Mouse (Mus musculus): ENCODE data around the gene Slc13a1. TPM values are rescaled to one million over a fixed set of nuclear protein-coding genes. Genes with fewer than 3 reads are reported as not detected.

The Slc13a1 gene
- polyA plus RNA-seq, 1 experiment from 2014 or later = not detected

DNA sequence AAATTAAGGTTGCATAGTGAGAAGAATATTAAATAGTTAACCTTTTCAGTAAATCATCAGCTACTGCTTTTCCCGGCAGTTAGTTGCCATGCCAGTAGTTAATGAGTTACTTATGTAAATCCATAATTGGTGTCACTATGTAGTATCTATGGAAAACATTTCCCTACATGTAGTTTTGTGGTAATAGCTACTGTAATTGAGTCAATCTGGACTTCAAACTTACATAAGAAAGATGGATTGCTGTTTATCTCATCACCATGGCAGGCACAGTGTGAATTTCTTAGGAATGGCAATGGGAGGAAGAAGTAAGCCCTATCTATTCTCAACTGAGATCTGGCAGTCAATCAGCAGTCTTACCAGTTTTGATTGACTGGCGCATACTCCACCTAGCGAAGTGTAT lies 15.5 kb upstream of the Slc13a1 start:
- ATAC-seq = no peak
- H3K9me3 ChIP-seq (ENCODE audit: low read length) = no peaks in the 10 kb centered on the region
- H3K4me3 ChIP-seq (ENCODE audit: low read depth, low read length) = no peak overlapping the region
- no peaks in the 10 kb centered on the region for H3K27me3 ChIP-seq (ENCODE audit: insufficient read depth, low read length)
- TF ChIP-seq EP300 (IDR thresholded peaks at IDR 0.05; ENCODE audit: low read depth) (no peak), CTCF (IDR thresholded peaks at IDR 0.05; ENCODE audit: low read depth) (no peak)
- no peak overlapping the region for H3K9ac ChIP-seq (replicated peaks)
- H3K4me1 ChIP-seq (ENCODE audit: insufficient read depth) = no peaks in the 10 kb centered on the region
- H3K27ac ChIP-seq (ENCODE audit: low read depth) = no peak overlapping the region
- 79% methylated on average over 3 of the region's 3 CpGs for WGBS (ENCODE audit: insufficient replicate concordance)
- no peaks in the 10 kb centered on the region for H3K36me3 ChIP-seq (replicated peaks; ENCODE audit: insufficient read depth, low read length)
- no peak overlapping the region for H3K4me2 ChIP-seq (ENCODE audit: low read depth, low read length)
- DNase-seq = no peak

GRCm38 (mm10) chr6:24175393-24175792 lies 7.5 kb upstream of the Slc13a1 start:
- Histone ChIP-seq H3K4me3 (ENCODE audit: low read depth, low read length) (no peak overlapping the region), H3K27me3 (ENCODE audit: insufficient read depth, low read length) (no peaks in the 10 kb centered on the region), H3K4me1 (ENCODE audit: insufficient read depth) (no peaks in the 10 kb centered on the region), H3K9me3 (ENCODE audit: low read length) (no peaks in the 10 kb centered on the region), H3K27ac (ENCODE audit: low read depth) (no peak overlapping the region), H3K36me3 (replicated peaks; ENCODE audit: insufficient read depth, low read length) (no peaks in the 10 kb centered on the region), H3K4me2 (ENCODE audit: low read depth, low read length) (no peak overlapping the region), H3K9ac (replicated peaks) (no peak overlapping the region)
- TF ChIP-seq EP300 (IDR thresholded peaks at IDR 0.05; ENCODE audit: low read depth) (no peak), CTCF (IDR thresholded peaks at IDR 0.05; ENCODE audit: low read depth) (no peak)
- no peak for ATAC-seq
- WGBS (ENCODE audit: insufficient replicate concordance) = 74% methylated on average over 3 of the region's 3 CpGs
- no peak for DNase-seq

DNA sequence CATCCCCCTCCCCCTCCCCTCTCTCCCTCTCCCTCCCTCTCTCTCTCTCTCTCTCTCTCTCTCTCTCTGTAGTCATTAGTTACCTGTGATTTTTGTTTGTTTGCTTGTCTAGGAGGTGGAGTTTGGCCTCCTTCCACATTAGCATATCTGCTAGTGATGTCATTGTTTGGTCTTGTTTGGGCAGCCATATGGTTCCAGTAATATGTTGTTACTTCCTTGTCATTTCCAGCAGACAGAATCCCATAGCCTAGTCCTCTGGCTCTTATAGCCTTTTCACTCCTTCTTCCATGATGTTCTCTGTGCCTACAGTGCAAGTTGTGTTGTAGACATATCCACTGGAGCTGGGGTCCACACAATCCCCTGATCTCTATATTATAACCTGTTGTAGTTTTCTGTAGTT lies 6.1 kb upstream of the Slc13a1 start:
- TF ChIP-seq CTCF (IDR thresholded peaks at IDR 0.05; ENCODE audit: low read depth) (no peak), EP300 (IDR thresholded peaks at IDR 0.05; ENCODE audit: low read depth) (no peak)
- no peaks in the 10 kb centered on the region for H3K27me3 ChIP-seq (ENCODE audit: insufficient read depth, low read length)
- ATAC-seq = no peak

DNA sequence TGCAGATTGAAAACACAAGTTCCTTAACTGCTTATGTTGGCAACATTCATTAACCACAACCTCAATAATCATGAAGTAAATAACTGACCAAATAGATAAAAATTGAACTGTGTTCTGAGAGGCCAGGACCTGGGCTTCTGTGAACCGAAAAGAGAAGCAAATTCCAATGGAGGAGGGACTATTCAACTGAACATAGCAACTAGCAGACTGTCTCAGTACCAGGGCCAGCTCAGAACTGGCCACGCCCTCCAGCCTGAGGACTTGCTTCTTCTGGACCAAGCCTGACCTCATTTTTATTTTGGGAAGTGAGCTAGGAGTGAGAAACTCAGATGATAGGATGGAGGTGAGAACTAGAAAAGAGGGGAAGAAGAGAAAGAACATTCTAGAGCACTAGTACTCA lies 4.8 kb upstream of the Slc13a1 start:
- TF ChIP-seq CTCF (IDR thresholded peaks at IDR 0.05; ENCODE audit: low read depth) (no peak), EP300 (IDR thresholded peaks at IDR 0.05; ENCODE audit: low read depth) (no peak)
- DNase-seq (no peak), ATAC-seq (no peak)
- 47% methylated on average over 2 of the region's 2 CpGs for WGBS (ENCODE audit: insufficient replicate concordance)
- Histone ChIP-seq H3K27ac (ENCODE audit: low read depth) (no peak overlapping the region), H3K27me3 (ENCODE audit: insufficient read depth, low read length) (no peaks in the 10 kb centered on the region), H3K4me1 (ENCODE audit: insufficient read depth) (no peaks in the 10 kb centered on the region), H3K9me3 (ENCODE audit: low read length) (no peaks in the 10 kb centered on the region), H3K9ac (replicated peaks) (no peak overlapping the region), H3K4me3 (ENCODE audit: low read depth, low read length) (no peak overlapping the region), H3K4me2 (ENCODE audit: low read depth, low read length) (no peak overlapping the region), H3K36me3 (replicated peaks; ENCODE audit: insufficient read depth, low read length) (no peaks in the 10 kb centered on the region)

More for the DNA sequence above, 6.1 kb upstream of the Slc13a1 start:
- H3K9me3 ChIP-seq (ENCODE audit: low read length) = no peaks in the 10 kb centered on the region
- no peak overlapping the region for H3K27ac ChIP-seq (ENCODE audit: low read depth)
- H3K4me3 ChIP-seq (ENCODE audit: low read depth, low read length) = no peak overlapping the region
- no peak for DNase-seq
- no peaks in the 10 kb centered on the region for H3K4me1 ChIP-seq (ENCODE audit: insufficient read depth)
- no peak overlapping the region for H3K9ac ChIP-seq (replicated peaks)
- no peaks in the 10 kb centered on the region for H3K36me3 ChIP-seq (replicated peaks; ENCODE audit: insufficient read depth, low read length)
- H3K4me2 ChIP-seq (ENCODE audit: low read depth, low read length) = no peak overlapping the region

DNA sequence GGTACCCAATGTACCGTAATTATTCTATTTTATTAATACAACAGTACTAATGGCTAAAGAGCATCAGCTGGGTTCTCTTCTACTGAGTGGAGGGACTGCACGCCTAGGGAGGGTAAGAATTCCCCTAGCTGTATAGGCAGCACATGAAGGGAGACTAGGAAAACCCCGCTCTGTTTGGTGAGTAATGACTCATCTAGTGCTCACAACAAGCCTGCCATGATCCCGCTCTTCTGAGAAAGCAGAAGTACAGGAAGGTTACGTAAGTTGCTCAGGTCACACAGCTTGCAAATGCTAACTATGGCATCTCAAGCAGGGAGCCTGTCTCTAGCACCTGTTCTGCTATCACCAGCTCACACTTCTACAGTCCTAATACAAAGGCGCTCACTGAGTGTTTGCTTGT lies 1.1 kb downstream of the Slc13a1 start:
- no peak overlapping the region for H3K27ac ChIP-seq (ENCODE audit: low read depth)
- ATAC-seq (no peak), DNase-seq (no peak)
- H3K36me3 ChIP-seq (replicated peaks; ENCODE audit: insufficient read depth, low read length) = no peaks in the 10 kb centered on the region
- H3K27me3 ChIP-seq (ENCODE audit: insufficient read depth, low read length) = no peaks in the 10 kb centered on the region
- no peaks in the 10 kb centered on the region for H3K4me1 ChIP-seq (ENCODE audit: insufficient read depth)
- no peak for TF ChIP-seq CTCF (IDR thresholded peaks at IDR 0.05; ENCODE audit: low read depth)
- no peak for TF ChIP-seq EP300 (IDR thresholded peaks at IDR 0.05; ENCODE audit: low read depth)
- no peaks in the 10 kb centered on the region for H3K9me3 ChIP-seq (ENCODE audit: low read length)
- H3K4me3 ChIP-seq (ENCODE audit: low read depth, low read length) = no peak overlapping the region
- no peak overlapping the region for H3K9ac ChIP-seq (replicated peaks)
- 52% methylated on average over 6 of the region's 6 CpGs for WGBS (ENCODE audit: insufficient replicate concordance)
- H3K4me2 ChIP-seq (ENCODE audit: low read depth, low read length) = no peak overlapping the region

DNA sequence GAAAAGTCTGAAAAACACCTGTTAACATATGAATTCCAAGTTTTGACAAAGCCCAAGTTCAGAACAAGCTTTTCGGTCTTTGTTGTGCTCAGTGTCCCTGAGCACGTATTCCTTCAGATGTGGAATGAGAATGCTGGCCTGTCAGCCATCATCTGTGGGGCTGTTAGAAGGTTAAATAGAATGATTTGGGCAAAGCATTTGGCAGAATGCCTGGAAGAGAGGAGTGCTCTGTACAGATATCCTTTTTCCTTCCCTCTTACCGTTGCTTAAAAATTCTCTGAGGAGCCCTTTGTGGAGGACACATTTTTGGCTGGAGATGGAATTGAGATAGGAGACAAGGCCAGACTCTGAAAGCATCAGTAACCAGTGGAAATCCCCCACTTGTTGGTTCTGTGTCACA lies 2.6 kb downstream of the Slc13a1 start:
- Histone ChIP-seq H3K4me3 (ENCODE audit: low read depth, low read length) (no peak overlapping the region), H3K36me3 (replicated peaks; ENCODE audit: insufficient read depth, low read length) (no peaks in the 10 kb centered on the region), H3K4me2 (ENCODE audit: low read depth, low read length) (no peak overlapping the region), H3K9ac (replicated peaks) (no peak overlapping the region), H3K27ac (ENCODE audit: low read depth) (no peak overlapping the region), H3K9me3 (ENCODE audit: low read length) (no peaks in the 10 kb centered on the region), H3K4me1 (ENCODE audit: insufficient read depth) (no peaks in the 10 kb centered on the region), H3K27me3 (ENCODE audit: insufficient read depth, low read length) (no peaks in the 10 kb centered on the region)
- TF ChIP-seq CTCF (IDR thresholded peaks at IDR 0.05; ENCODE audit: low read depth) = no peak
- no peak for TF ChIP-seq EP300 (IDR thresholded peaks at IDR 0.05; ENCODE audit: low read depth)
- WGBS (ENCODE audit: insufficient replicate concordance) = 61% methylated on average over 3 of the region's 3 CpGs
- no peak for ATAC-seq
- no peak for DNase-seq

DNA sequence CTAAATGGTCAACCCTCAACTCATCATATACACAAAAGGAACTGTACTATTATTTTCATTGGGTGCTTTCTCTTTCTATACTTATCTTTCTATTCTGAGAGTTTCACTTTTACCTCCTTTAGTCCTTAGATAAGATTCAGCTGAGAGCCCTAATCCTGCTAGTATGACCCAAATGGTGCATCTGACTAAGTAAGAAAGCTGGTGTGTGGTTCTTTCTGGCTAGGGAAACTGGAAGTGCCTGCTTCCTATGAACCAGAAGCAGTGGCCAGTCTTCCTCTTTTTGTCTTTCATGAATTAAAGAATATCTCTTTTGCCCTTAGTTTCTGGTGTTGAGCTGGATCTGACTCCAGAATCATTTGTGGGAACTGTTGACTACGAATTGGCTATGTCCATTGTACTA lies 8.1 kb downstream of the Slc13a1 start:
- no peak overlapping the region for H3K4me3 ChIP-seq (ENCODE audit: low read depth, low read length)
- ATAC-seq (no peak), DNase-seq (no peak)
- no peak overlapping the region for H3K4me2 ChIP-seq (ENCODE audit: low read depth, low read length)
- no peaks in the 10 kb centered on the region for H3K36me3 ChIP-seq (replicated peaks; ENCODE audit: insufficient read depth, low read length)
- H3K9ac ChIP-seq (replicated peaks) = no peak overlapping the region
- no peak overlapping the region for H3K27ac ChIP-seq (ENCODE audit: low read depth)
- no peaks in the 10 kb centered on the region for H3K9me3 ChIP-seq (ENCODE audit: low read length)
- WGBS (ENCODE audit: insufficient replicate concordance) = 63% methylated on average over 1 of the region's 1 CpGs
- no peaks in the 10 kb centered on the region for H3K4me1 ChIP-seq (ENCODE audit: insufficient read depth)
- H3K27me3 ChIP-seq (ENCODE audit: insufficient read depth, low read length) = no peaks in the 10 kb centered on the region
- TF ChIP-seq CTCF (IDR thresholded peaks at IDR 0.05; ENCODE audit: low read depth) = no peak
- no peak for TF ChIP-seq EP300 (IDR thresholded peaks at IDR 0.05; ENCODE audit: low read depth)

Measured in liver, postnatal 0 days (tissue).